8 mouse cellular contexts compared by ENCODE assay signal in the genomic region with DNA sequence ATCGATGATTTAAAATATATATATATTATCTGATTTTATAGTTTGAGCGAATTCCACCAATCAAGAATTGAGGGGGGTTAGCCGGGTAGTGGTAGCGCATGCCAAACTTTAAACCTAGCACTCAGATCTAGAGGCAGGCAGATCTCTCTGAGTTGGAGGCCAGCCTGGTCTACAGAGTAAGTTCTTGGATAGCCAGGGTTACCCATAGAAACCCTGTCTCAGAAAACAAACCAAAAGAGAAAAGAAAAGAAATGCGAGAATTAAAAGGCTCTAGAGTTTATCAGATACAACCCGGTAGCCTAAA. TPM values are rescaled to one million over a fixed set of nuclear protein-coding genes. Genes with fewer than 3 reads are reported as not detected.
DNase-seq lines count a peak whose midpoint lies in the region; ATAC-seq lines count a peak whose summit lies in the region.

No protein-coding gene starts in this region.

- H3K27me3 ChIP-seq in limb, embryonic 13.5 days: no peaks in the 10 kb centered on the region
- H3K27me3 ChIP-seq in stomach, embryonic 16.5 days (ENCODE audit: control insufficient read depth, insufficient read depth, low read length): no peaks in the 10 kb centered on the region

- H3K9ac ChIP-seq in limb, embryonic 13.5 days: peak overlapping the region; percentile 65
- peak overlapping the region; percentile 74 for H3K9ac ChIP-seq in stomach, embryonic 16.5 days (ENCODE audit: low read length)

- H3K27ac ChIP-seq in limb, embryonic 13.5 days: no peak overlapping the region
- H3K27ac ChIP-seq in stomach, embryonic 16.5 days (ENCODE audit: low read length): peak overlapping the region; percentile 35; the same call in 1 of the 2 replicates

- H3K4me2 ChIP-seq in limb, embryonic 13.5 days (replicated peaks): peak overlapping the region; percentile 63
- H3K4me2 ChIP-seq in stomach, embryonic 16.5 days (ENCODE audit: low read depth, low read length): peak overlapping the region; percentile 60

- peaks cover 10% of the 10 kb centered on the region for H3K4me1 ChIP-seq in limb, embryonic 13.5 days
- H3K4me1 ChIP-seq in stomach, embryonic 16.5 days (ENCODE audit: control insufficient read depth, insufficient read depth, low read length): peaks cover 10% of the 10 kb centered on the region; the same call in 1 of the 2 replicates

- ATAC-seq in cerebellum, adult (ENCODE audit: insufficient number of reproducible peaks, low FRiP score, low TSS enrichment): no peak
- ATAC-seq in limb, embryonic 13.5 days (ENCODE audit: low FRiP score, low read depth): 0 out of 2 replicates have a peak, but pooled peaks have one; percentile 11
- no peak for ATAC-seq in stomach, embryonic 16.5 days (ENCODE audit: insufficient read depth, low FRiP score)

- H3K9me3 ChIP-seq in limb, embryonic 13.5 days: no peaks in the 10 kb centered on the region
- H3K9me3 ChIP-seq in stomach, embryonic 16.5 days (replicated peaks; ENCODE audit: control insufficient read depth, low read length): no peaks in the 10 kb centered on the region

- H3K36me3 ChIP-seq in limb, embryonic 13.5 days: peaks cover 15% of the 10 kb centered on the region
- H3K36me3 ChIP-seq in stomach, embryonic 16.5 days (ENCODE audit: control insufficient read depth, insufficient read depth, low read length): peaks cover 6% of the 10 kb centered on the region; the same call in 1 of the 2 replicates

- peak; percentile 35 for DNase-seq in cerebellum, adult 11-12 months
- DNase-seq in thymus, postnatal 0 days (ENCODE audit: low spot score): peak; percentile 7
- no peak for DNase-seq in thymus, postnatal 4 days
- DNase-seq in gastrocnemius, postnatal 4 days (ENCODE audit: low spot score in 2 of 2): no peak
- DNase-seq in lung, adult 18-20 months: no peak

- peak overlapping the region; percentile 88 for H3K4me3 ChIP-seq in limb, embryonic 13.5 days
- H3K4me3 ChIP-seq in stomach, embryonic 16.5 days (replicated peaks; ENCODE audit: low read length): peak overlapping the region; percentile 71

- WGBS in limb, embryonic 13.5 days: 25% methylated on average over 6 of the region's 6 CpGs
- WGBS in stomach, embryonic 16.5 days: 18% methylated on average over 6 of the region's 6 CpGs

RNA-seq across cellular contexts. Expression of a gene that starts 0.7 kb away (rescaled TPM):
- polyA plus RNA-seq in thymus, postnatal 0 days (2015; fragmentation: Nextera tagmentation; extraction: Ambion mirVana): 32.8 and 36.3 TPM in 2 replicates
- polyA plus RNA-seq in limb, embryonic 13.5 days (2015; fragmentation: Nextera tagmentation; extraction: Ambion mirVana): 42.6 and 44.0 TPM in 2 replicates
- polyA plus RNA-seq in stomach, embryonic 16.5 days (2015; fragmentation: Nextera tagmentation; extraction: Ambion mirVana): 50.0 and 53.4 TPM in 2 replicates
- total RNA-seq in gastrocnemius, postnatal 4 days (2021): 10 to 100 TPM; 47.0 to 50.2 TPM

RNA-seq across cellular contexts. Expression of a gene that starts 36.0 kb away (rescaled TPM):
- 251 and 280 TPM in 2 replicates for polyA plus RNA-seq in thymus, postnatal 0 days (2015; fragmentation: Nextera tagmentation; extraction: Ambion mirVana)
- polyA plus RNA-seq in limb, embryonic 13.5 days (2015; fragmentation: Nextera tagmentation; extraction: Ambion mirVana): 402 TPM in 2 replicates
- polyA plus RNA-seq in stomach, embryonic 16.5 days (2015; fragmentation: Nextera tagmentation; extraction: Ambion mirVana): 284 and 299 TPM in 2 replicates
- 100 to 1,000 TPM; 132 to 141 TPM for total RNA-seq in gastrocnemius, postnatal 4 days (2021)

RNA-seq across cellular contexts. Expression of a gene that starts 47.1 kb away (rescaled TPM):
- 201 and 206 TPM in 2 replicates for polyA plus RNA-seq in thymus, postnatal 0 days (2015; fragmentation: Nextera tagmentation; extraction: Ambion mirVana)
- 194 and 208 TPM in 2 replicates for polyA plus RNA-seq in limb, embryonic 13.5 days (2015; fragmentation: Nextera tagmentation; extraction: Ambion mirVana)
- polyA plus RNA-seq in stomach, embryonic 16.5 days (2015; fragmentation: Nextera tagmentation; extraction: Ambion mirVana): 169 and 178 TPM in 2 replicates
- 10 to 100 TPM; 74.4 to 80.7 TPM for total RNA-seq in gastrocnemius, postnatal 4 days (2021)

Comparison
In these comparisons a context has a peak if more than half of its experiments do, and no peak if none do; other contexts are left out.
1. DNase-seq: peak in cerebellum, adult 11-12 months (single experiment) and thymus, postnatal 0 days (single experiment); none in thymus, postnatal 4 days (single experiment), gastrocnemius, postnatal 4 days (0 of 2) and lung, adult 18-20 months (0 of 2).